Mouse (Mus musculus): ENCODE measurements around the gene Popdc2.

DNA sequence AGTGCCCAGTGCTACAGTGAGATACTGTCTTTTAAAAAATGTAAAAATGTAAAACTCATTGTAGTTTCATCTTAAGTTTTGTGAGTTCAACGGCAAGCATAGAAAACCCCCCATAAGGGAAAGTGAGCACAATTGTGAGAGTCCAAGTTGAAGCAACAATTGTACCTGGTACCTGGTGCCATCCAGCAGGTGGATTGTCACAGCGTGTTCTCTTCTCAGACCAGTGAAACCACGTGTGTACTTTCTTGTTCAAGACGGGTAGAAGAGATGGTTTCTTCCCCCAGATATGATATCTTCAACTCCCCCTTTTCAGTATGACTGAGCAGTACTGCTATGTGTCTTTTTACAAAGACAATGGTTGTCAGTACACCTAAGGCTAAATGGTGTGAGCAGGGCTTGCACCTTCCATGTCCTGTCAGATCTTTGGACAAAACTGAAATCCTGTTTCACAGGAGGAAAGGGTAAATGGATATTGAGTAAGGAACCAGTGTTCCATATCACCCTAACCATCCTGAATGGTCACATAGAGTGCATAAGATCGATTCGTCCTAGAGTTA is 3.7 kb upstream of the Popdc2 start:
- TF ChIP-seq POLR2A (IDR thresholded peaks at IDR 0.05; ENCODE audit: borderline replicate concordance, control insufficient read depth, low read depth, low read length) (no peak), CTCF (IDR thresholded peaks at IDR 0.05; ENCODE audit: control insufficient read depth, insufficient read depth, low read length) (no peak)
